In genomic region chr1:190683060-190683459, GRCm38 (mm10) we compare ENCODE assay signal across 18 mouse cellular contexts.
DNase-seq lines count a peak whose midpoint lies in the region; ATAC-seq lines count a peak whose summit lies in the region.
"Had no signal": no experiment of that assay in that cellular context is flagged by ENCODE, and none has a peak within 500 bp of the region (broad histone marks: within the 10 kb centered on the region; RNA-seq: fewer than 3 reads in every experiment).

No protein-coding gene starts in this region.

- no peak overlapping the region for H3K4me3 ChIP-seq in forebrain, embryonic 11.5 days (ENCODE audit: low read depth, low read length)
- H3K4me3 ChIP-seq in forebrain, embryonic 12.5 days (replicated peaks), result no peak overlapping the region
- no peak overlapping the region for H3K4me3 ChIP-seq in neural tube, embryonic 13.5 days
- no peak overlapping the region for H3K4me3 ChIP-seq in neural tube, embryonic 15.5 days (replicated peaks)
- H3K4me3 ChIP-seq: forebrain, embryonic 13.5 days; heart, embryonic 10.5 days; limb, embryonic 12.5 days; stomach, embryonic 15.5 days had no signal

- WGBS in forebrain, embryonic 11.5 days, result 88% methylated on average over 7 of the region's 7 CpGs
- WGBS in forebrain, embryonic 12.5 days, result 92% methylated on average over 7 of the region's 7 CpGs
- 95% methylated on average over 7 of the region's 7 CpGs for WGBS in neural tube, embryonic 13.5 days
- WGBS in neural tube, embryonic 15.5 days, result 85% methylated on average over 7 of the region's 7 CpGs

- DNase-seq in cerebellum, adult 9-11 months, result peak; percentile 7
- no peak for DNase-seq in cerebellum, adult 9-10 months
- no peak for DNase-seq in forebrain, embryonic 11.5 days (ENCODE audit: low spot score)
- DNase-seq in neural tube, embryonic 10.5 days (ENCODE audit: extremely low spot score, low spot score), result no peak
- no peak for DNase-seq in ovary, adult 18-20 months (ENCODE audit: low spot score)
- DNase-seq: adrenal gland, postnatal 14 days; heart, postnatal 4 days; kidney, adult 2 months; liver, postnatal 0 days; thymus, postnatal 36 days had no signal

- peak; percentile 16; the same call in 1 of the 2 replicates for ATAC-seq in forebrain, embryonic 11.5 days (replicated peaks; ENCODE audit: low FRiP score)
- ATAC-seq in forebrain, embryonic 12.5 days (ENCODE audit: low FRiP score), result no peak
- ATAC-seq in neural tube, embryonic 13.5 days (ENCODE audit: low read depth), result no peak
- ATAC-seq in neural tube, embryonic 15.5 days (ENCODE audit: low FRiP score), result no peak
- ATAC-seq: liver, postnatal 0 days had no signal

- H3K9me3 ChIP-seq in forebrain, embryonic 11.5 days (ENCODE audit: control insufficient read depth, low read length), result no peaks in the 10 kb centered on the region
- H3K9me3 ChIP-seq in forebrain, embryonic 12.5 days, result no peaks in the 10 kb centered on the region
- no peaks in the 10 kb centered on the region for H3K9me3 ChIP-seq in neural tube, embryonic 13.5 days
- H3K9me3 ChIP-seq in neural tube, embryonic 15.5 days (replicated peaks), result no peaks in the 10 kb centered on the region
- H3K9me3 ChIP-seq: forebrain, embryonic 13.5 days; heart, embryonic 10.5 days; limb, embryonic 12.5 days; stomach, embryonic 15.5 days had no signal

- peaks cover 9% of the 10 kb centered on the region; the same call in 1 of the 2 replicates for H3K4me1 ChIP-seq in forebrain, embryonic 11.5 days (replicated peaks; ENCODE audit: control insufficient read depth, insufficient read depth, low read length)
- peaks cover 24% of the 10 kb centered on the region for H3K4me1 ChIP-seq in forebrain, embryonic 12.5 days
- H3K4me1 ChIP-seq in neural tube, embryonic 13.5 days (replicated peaks), result peaks cover 24% of the 10 kb centered on the region
- H3K4me1 ChIP-seq in neural tube, embryonic 15.5 days, result peaks cover 26% of the 10 kb centered on the region

- no peak overlapping the region for H3K9ac ChIP-seq in forebrain, embryonic 11.5 days (ENCODE audit: low read length)
- no peak overlapping the region for H3K9ac ChIP-seq in forebrain, embryonic 12.5 days
- H3K9ac ChIP-seq in neural tube, embryonic 13.5 days, result no peak overlapping the region
- H3K9ac ChIP-seq in neural tube, embryonic 15.5 days (replicated peaks), result no peak overlapping the region
- H3K9ac ChIP-seq: forebrain, embryonic 13.5 days; limb, embryonic 12.5 days; liver, postnatal 0 days; stomach, embryonic 15.5 days had no signal

- no peak overlapping the region for H3K4me2 ChIP-seq in forebrain, embryonic 11.5 days (ENCODE audit: low read depth, low read length, severe bottlenecking)
- no peak overlapping the region for H3K4me2 ChIP-seq in forebrain, embryonic 12.5 days
- H3K4me2 ChIP-seq in neural tube, embryonic 13.5 days, result no peak overlapping the region
- H3K4me2 ChIP-seq in neural tube, embryonic 15.5 days, result no peak overlapping the region
- H3K4me2 ChIP-seq: limb, embryonic 12.5 days; liver, embryonic 11.5 days; stomach, embryonic 15.5 days had no signal

- no peaks in the 10 kb centered on the region for H3K27me3 ChIP-seq in forebrain, embryonic 11.5 days (ENCODE audit: control insufficient read depth, insufficient read depth, low read length)
- 0 out of 2 replicates have a peak, but pooled peaks cover 13% of the 10 kb centered on the region for H3K27me3 ChIP-seq in forebrain, embryonic 12.5 days
- no peaks in the 10 kb centered on the region for H3K27me3 ChIP-seq in neural tube, embryonic 13.5 days
- 0 out of 2 replicates have a peak, but pooled peaks cover 2% of the 10 kb centered on the region for H3K27me3 ChIP-seq in neural tube, embryonic 15.5 days (replicated peaks)
- H3K27me3 ChIP-seq: stomach, embryonic 15.5 days had no signal

- no peaks in the 10 kb centered on the region for H3K36me3 ChIP-seq in forebrain, embryonic 11.5 days (ENCODE audit: control insufficient read depth, insufficient read depth, low read length)
- no peaks in the 10 kb centered on the region for H3K36me3 ChIP-seq in forebrain, embryonic 12.5 days (replicated peaks)
- no peaks in the 10 kb centered on the region for H3K36me3 ChIP-seq in neural tube, embryonic 13.5 days
- no peaks in the 10 kb centered on the region for H3K36me3 ChIP-seq in neural tube, embryonic 15.5 days
- H3K36me3 ChIP-seq: heart, embryonic 10.5 days; limb, embryonic 12.5 days; stomach, embryonic 15.5 days had no signal

- H3K27ac ChIP-seq in forebrain, embryonic 11.5 days (ENCODE audit: low read depth, low read length), result no peak overlapping the region
- no peak overlapping the region for H3K27ac ChIP-seq in forebrain, embryonic 12.5 days
- H3K27ac ChIP-seq in neural tube, embryonic 13.5 days (replicated peaks), result peak overlapping the region; percentile 20
- H3K27ac ChIP-seq in neural tube, embryonic 15.5 days (replicated peaks), result peak overlapping the region; percentile 82
- H3K27ac ChIP-seq: heart, embryonic 10.5 days; limb, embryonic 12.5 days; stomach, embryonic 15.5 days had no signal

Comparison
In these comparisons a context has a peak if more than half of its experiments do, and no peak if none do; other contexts are left out.
1. H3K27ac ChIP-seq: peak in neural tube, embryonic 13.5 days (single experiment) and neural tube, embryonic 15.5 days (single experiment); none in forebrain, embryonic 11.5 days (single experiment) and forebrain, embryonic 12.5 days (single experiment).